Mouse (Mus musculus) heart, adult 2 months (tissue): ENCODE measurements around the gene Ythdf1.

Source experiments
- CTCF ChIP-seq: fragments of 200-600 bp; IDR thresholded peaks from 2 replicates; pipeline ENCODE4 v1.8.1; 2022; ENCODE audit warnings: antibody characterized with exemption, mild to moderate bottlenecking, moderate library complexity
- POLR2A ChIP-seq: fragments of 200-500 bp; IDR thresholded peaks from 2 replicates; pipeline ENCODE4 v1.6.1; 2011; ENCODE audit warnings: mild to moderate bottlenecking, low read depth, low read length, control low read depth; ENCODE audit not compliant: insufficient read depth

GRCm38 (mm10) chr2:180960187-180960586 lies 39.4 kb upstream of the Ythdf1 start:
- TF ChIP-seq CTCF (no peak), POLR2A (no peak)
